Mouse (Mus musculus): Measurements from ENCODE around the gene Elovl7. TPM values are rescaled to one million over a fixed set of nuclear protein-coding genes. Genes with fewer than 3 reads are reported as not detected.

Elovl7 gene
- polyA plus RNA-seq, 1 experiment, result 20.9 TPM

GRCm38 (mm10) chr13:108316487-108316903 is 102.3 kb downstream of the Elovl7 start:
- H3K4me3 ChIP-seq (ENCODE audit: insufficient read depth, low read depth, low read length), result peak overlapping the region; percentile 76
- no peaks in the 10 kb centered on the region for H3K27me3 ChIP-seq (replicated peaks; ENCODE audit: control insufficient read depth, insufficient read depth, low read length)
- no peak overlapping the region for H3K27ac ChIP-seq (ENCODE audit: insufficient read depth, low read depth, low read length)
- H3K4me1 ChIP-seq (ENCODE audit: control insufficient read depth, insufficient read depth, low read length), result peaks cover 3% of the 10 kb centered on the region; the same call in 1 of the 2 replicates
- 1% methylated on average over 32 of the region's 32 CpGs for WGBS
- no peak for TF ChIP-seq POLR2A (IDR thresholded peaks at IDR 0.05; ENCODE audit: low read depth, low read length)
- TF ChIP-seq CTCF (conservative IDR thresholded peaks at IDR 0.05; ENCODE audit: insufficient read depth, insufficient read length, low read depth, low read length), result no peak
- DNase-seq, result no peak
- H3K36me3 ChIP-seq (ENCODE audit: control insufficient read depth, insufficient read depth, low read length), result no peaks in the 10 kb centered on the region

- Histone ChIP-seq H3K36me3 (ENCODE audit: control insufficient read depth, insufficient read depth, low read length) (no peaks in the 10 kb centered on the region), H3K4me3 (ENCODE audit: insufficient read depth, low read depth, low read length) (no peak overlapping the region), H3K4me1 (ENCODE audit: control insufficient read depth, insufficient read depth, low read length) (peaks cover 3% of the 10 kb centered on the region; the same call in 1 of the 2 replicates), H3K27ac (ENCODE audit: insufficient read depth, low read depth, low read length) (no peak overlapping the region), H3K27me3 (replicated peaks; ENCODE audit: control insufficient read depth, insufficient read depth, low read length) (no peaks in the 10 kb centered on the region)
- WGBS, result 84% methylated on average over 2 of the region's 2 CpGs
- TF ChIP-seq POLR2A (IDR thresholded peaks at IDR 0.05; ENCODE audit: low read depth, low read length) (no peak), CTCF (conservative IDR thresholded peaks at IDR 0.05; ENCODE audit: insufficient read depth, insufficient read length, low read depth, low read length) (no peak)
- DNase-seq, result no peak
Measured at GRCm38 (mm10) chr13:108317414-108317813, 103.2 kb downstream of the Elovl7 start.

GRCm38 (mm10) chr13:108319028-108319427 is 104.8 kb downstream of the Elovl7 start:
- Histone ChIP-seq H3K27me3 (replicated peaks; ENCODE audit: control insufficient read depth, insufficient read depth, low read length) (no peaks in the 10 kb centered on the region), H3K27ac (ENCODE audit: insufficient read depth, low read depth, low read length) (no peak overlapping the region), H3K4me3 (ENCODE audit: insufficient read depth, low read depth, low read length) (no peak overlapping the region), H3K36me3 (ENCODE audit: control insufficient read depth, insufficient read depth, low read length) (no peaks in the 10 kb centered on the region), H3K4me1 (ENCODE audit: control insufficient read depth, insufficient read depth, low read length) (peaks cover 7% of the 10 kb centered on the region; the same call in 1 of the 2 replicates)
- 90% methylated on average over 8 of the region's 8 CpGs for WGBS
- TF ChIP-seq CTCF (conservative IDR thresholded peaks at IDR 0.05; ENCODE audit: insufficient read depth, insufficient read length, low read depth, low read length) (no peak), POLR2A (IDR thresholded peaks at IDR 0.05; ENCODE audit: low read depth, low read length) (no peak)
- DNase-seq, result peak; percentile 62

GRCm38 (mm10) chr13:108320216-108320615 is 106.0 kb downstream of the Elovl7 start:
- Histone ChIP-seq H3K36me3 (ENCODE audit: control insufficient read depth, insufficient read depth, low read length) (no peaks in the 10 kb centered on the region), H3K27me3 (replicated peaks; ENCODE audit: control insufficient read depth, insufficient read depth, low read length) (no peaks in the 10 kb centered on the region), H3K4me3 (ENCODE audit: insufficient read depth, low read depth, low read length) (no peak overlapping the region), H3K4me1 (ENCODE audit: control insufficient read depth, insufficient read depth, low read length) (peaks cover 16% of the 10 kb centered on the region), H3K27ac (ENCODE audit: insufficient read depth, low read depth, low read length) (no peak overlapping the region)
- DNase-seq, result no peak
- WGBS, result 91% methylated on average over 8 of the region's 8 CpGs
- no peak for TF ChIP-seq CTCF (conservative IDR thresholded peaks at IDR 0.05; ENCODE audit: insufficient read depth, insufficient read length, low read depth, low read length)
- TF ChIP-seq POLR2A (IDR thresholded peaks at IDR 0.05; ENCODE audit: low read depth, low read length), result no peak

- WGBS, result 69% methylated on average over 2 of the region's 2 CpGs
- Histone ChIP-seq H3K36me3 (ENCODE audit: control insufficient read depth, insufficient read depth, low read length) (no peaks in the 10 kb centered on the region), H3K4me3 (ENCODE audit: insufficient read depth, low read depth, low read length) (no peak overlapping the region), H3K4me1 (ENCODE audit: control insufficient read depth, insufficient read depth, low read length) (peaks cover 23% of the 10 kb centered on the region), H3K27me3 (replicated peaks; ENCODE audit: control insufficient read depth, insufficient read depth, low read length) (no peaks in the 10 kb centered on the region), H3K27ac (ENCODE audit: insufficient read depth, low read depth, low read length) (no peak overlapping the region)
- DNase-seq, result no peak
- no peak for TF ChIP-seq CTCF (conservative IDR thresholded peaks at IDR 0.05; ENCODE audit: insufficient read depth, insufficient read length, low read depth, low read length)
- TF ChIP-seq POLR2A (IDR thresholded peaks at IDR 0.05; ENCODE audit: low read depth, low read length), result no peak
Measured at GRCm38 (mm10) chr13:108322466-108322865, 108.3 kb downstream of the Elovl7 start.

GRCm38 (mm10) chr13:108323317-108323716 is 109.1 kb downstream of the Elovl7 start:
- Histone ChIP-seq H3K27ac (ENCODE audit: insufficient read depth, low read depth, low read length) (peak overlapping the region; percentile 39), H3K4me1 (ENCODE audit: control insufficient read depth, insufficient read depth, low read length) (peaks cover 24% of the 10 kb centered on the region), H3K27me3 (replicated peaks; ENCODE audit: control insufficient read depth, insufficient read depth, low read length) (no peaks in the 10 kb centered on the region), H3K36me3 (ENCODE audit: control insufficient read depth, insufficient read depth, low read length) (no peaks in the 10 kb centered on the region), H3K4me3 (ENCODE audit: insufficient read depth, low read depth, low read length) (no peak overlapping the region)
- TF ChIP-seq POLR2A (IDR thresholded peaks at IDR 0.05; ENCODE audit: low read depth, low read length) (no peak), CTCF (conservative IDR thresholded peaks at IDR 0.05; ENCODE audit: insufficient read depth, insufficient read length, low read depth, low read length) (no peak)
- WGBS, result 93% methylated on average over 2 of the region's 2 CpGs
- DNase-seq, result no peak

- 37% methylated on average over 22 of the region's 22 CpGs for WGBS
- DNase-seq, result peak; percentile 86
- H3K4me3 ChIP-seq (ENCODE audit: insufficient read depth, low read depth, low read length), result peak overlapping the region; percentile 27
- no peaks in the 10 kb centered on the region for H3K36me3 ChIP-seq (ENCODE audit: control insufficient read depth, insufficient read depth, low read length)
- H3K4me1 ChIP-seq (ENCODE audit: control insufficient read depth, insufficient read depth, low read length), result peaks cover 27% of the 10 kb centered on the region
- no peak for TF ChIP-seq CTCF (conservative IDR thresholded peaks at IDR 0.05; ENCODE audit: insufficient read depth, insufficient read length, low read depth, low read length)
- no peak for TF ChIP-seq POLR2A (IDR thresholded peaks at IDR 0.05; ENCODE audit: low read depth, low read length)
- H3K27me3 ChIP-seq (replicated peaks; ENCODE audit: control insufficient read depth, insufficient read depth, low read length), result no peaks in the 10 kb centered on the region
- H3K27ac ChIP-seq (ENCODE audit: insufficient read depth, low read depth, low read length), result peak overlapping the region; percentile 96
Measured at GRCm38 (mm10) chr13:108323866-108324829, 109.9 kb downstream of the Elovl7 start.
